Mouse (Mus musculus) ES-CJ7 (cell line): ENCODE data around the gene Enthd1.

Experiments used
- DNase-seq: peaks from one replicate; pipeline ENCODE4 v3.0.0; 2011; ENCODE audit warnings: low read depth, low spot score

Enthd1 gene

GRCm38 (mm10) chr15:80574211-80575040 lies 9.5 kb upstream of the Enthd1 start:
- DNase-seq, result no peak

- no peak for DNase-seq
Measured at GRCm38 (mm10) chr15:80572811-80573520, 8.0 kb upstream of the Enthd1 start.

- DNase-seq, result peak; percentile 62
Measured at GRCm38 (mm10) chr15:80572291-80572690, 7.3 kb upstream of the Enthd1 start, which contains the start of gene Grap2. Grap2 (plus strand) TSS chr15:80572594.

- no peak for DNase-seq
Measured at GRCm38 (mm10) chr15:80571611-80572010, 6.7 kb upstream of the Enthd1 start.

- DNase-seq, result no peak
Measured at GRCm38 (mm10) chr15:80570226-80570625, 5.3 kb upstream of the Enthd1 start.

- no peak for DNase-seq
Measured at GRCm38 (mm10) chr15:80569205-80569604, 4.2 kb upstream of the Enthd1 start.

- no peak for DNase-seq
Measured at GRCm38 (mm10) chr15:80567731-80568130, 2.8 kb upstream of the Enthd1 start.

GRCm38 (mm10) chr15:80567139-80567538 lies 2.2 kb upstream of the Enthd1 start:
- DNase-seq, result no peak

- DNase-seq, result no peak
Measured at GRCm38 (mm10) chr15:80566696-80567095, 1.7 kb upstream of the Enthd1 start.

GRCm38 (mm10) chr15:80563634-80564208 lies 1.2 kb downstream of the Enthd1 start:
- peak; percentile 30 for DNase-seq

GRCm38 (mm10) chr15:80562446-80562845 lies 2.5 kb downstream of the Enthd1 start:
- DNase-seq, result no peak

GRCm38 (mm10) chr15:80560646-80561580 lies 4.0 kb downstream of the Enthd1 start:
- no peak for DNase-seq

- no peak for DNase-seq
Measured at GRCm38 (mm10) chr15:80559978-80560377, 5.0 kb downstream of the Enthd1 start.

- no peak for DNase-seq
Measured at GRCm38 (mm10) chr15:80559534-80559933, 5.4 kb downstream of the Enthd1 start.

GRCm38 (mm10) chr15:80557745-80558144 lies 7.2 kb downstream of the Enthd1 start:
- DNase-seq, result peak; percentile 25

- no peak for DNase-seq
Measured at GRCm38 (mm10) chr15:80556021-80556420, 8.9 kb downstream of the Enthd1 start.

GRCm38 (mm10) chr15:80554860-80555822 lies 9.8 kb downstream of the Enthd1 start:
- DNase-seq, result no peak

GRCm38 (mm10) chr15:80545430-80545829 lies 19.5 kb downstream of the Enthd1 start:
- DNase-seq, result no peak

GRCm38 (mm10) chr15:80544115-80544514 lies 20.8 kb downstream of the Enthd1 start:
- no peak for DNase-seq

- DNase-seq, result no peak
Measured at GRCm38 (mm10) chr15:80538671-80539340, 26.1 kb downstream of the Enthd1 start.
